Mouse (Mus musculus): ENCODE measurements around the gene Sirt7.

DNA sequence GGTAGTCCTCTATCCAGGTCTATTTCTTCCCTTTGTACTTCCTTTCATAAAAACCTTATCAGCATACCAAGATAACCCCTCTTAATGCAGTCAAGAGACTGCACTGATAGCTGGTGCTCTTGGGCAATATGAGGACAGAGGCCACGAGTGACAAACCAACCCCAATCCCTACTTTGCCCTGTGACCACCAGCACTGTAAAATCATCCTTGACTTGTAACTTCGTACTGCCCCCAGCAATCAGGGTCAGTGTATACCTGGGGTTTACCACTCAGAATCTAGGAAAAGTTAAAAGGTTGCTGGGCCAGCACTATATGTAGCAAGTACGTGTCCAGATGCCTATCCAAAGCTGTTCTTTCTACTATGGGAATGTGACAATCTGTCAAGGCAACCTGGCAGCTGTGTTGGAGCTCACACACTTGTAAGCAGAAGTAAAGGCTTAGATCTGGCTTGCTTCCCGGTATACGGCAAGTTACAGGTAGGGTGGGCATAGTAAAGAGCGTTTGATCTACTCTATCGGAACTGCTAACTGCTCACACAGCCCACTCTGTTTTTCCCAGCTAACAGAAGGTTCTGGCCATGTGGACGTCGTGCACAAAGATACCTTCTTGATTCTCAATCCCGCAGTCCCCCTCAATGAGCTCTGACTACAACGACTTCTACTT, 53.2 kb downstream of the Sirt7 start:
- TF ChIP-seq EP300 (optimal IDR thresholded peaks at IDR 0.05) (no peak), CTCF (IDR thresholded peaks at IDR 0.05; ENCODE audit: low read depth) (no peak)

Data from stomach, postnatal 0 days (tissue).